Mouse (Mus musculus) lung, adult 2 months (tissue): Measurements from ENCODE around the gene Dab2ip.

Experiments used
- CTCF ChIP-seq: fragments of 200-500 bp; IDR thresholded peaks from 2 replicates; pipeline ENCODE4 v1.5.1; 2011; ENCODE audit warnings: mild to moderate bottlenecking, low read length, control low read depth; ENCODE audit not compliant: insufficient read depth
- POLR2A ChIP-seq: fragments of 200-500 bp; IDR thresholded peaks from 2 replicates; pipeline ENCODE4 v1.6.1; 2011; ENCODE audit warnings: low read depth, mild to moderate bottlenecking, control low read depth, low read length, borderline replicate concordance; ENCODE audit errors: extremely low read depth

GRCm38 (mm10) chr2:35722821-35723220, 164.8 kb downstream of the Dab2ip start:
- TF ChIP-seq POLR2A (no peak), CTCF (no peak)
